Mouse (Mus musculus) forebrain, postnatal 0 days (tissue): ENCODE measurements around the gene Hnrnpa3. TPM values are rescaled to one million over a fixed set of nuclear protein-coding genes. Genes with fewer than 3 reads are reported as not detected.

Experiments
- ATAC-seq: fragments of 200-750 bp; cut with Nextera tagmentation; 2 replicates; pipeline ENCODE4 v1.8.0; 2017; ENCODE audit warnings: mild to moderate bottlenecking, moderate library complexity
- DNase-seq: peaks from one replicate; pipeline ENCODE4 v3.0.0-alpha.2; 2015
- H3K27ac ChIP-seq: fragments of 300-500 bp; sonication (generic); 2 replicates; pipeline ENCODE4 v1.5.1; 2014; ENCODE audit warnings: low read depth, mild to moderate bottlenecking, antibody characterized with exemption, low read length, moderate library complexity, mixed read lengths
- H3K27me3 ChIP-seq: fragments of 300-500 bp; sonication (generic); 2 replicates; pipeline ENCODE4 v1.6.1; 2014; ENCODE audit warnings: mild to moderate bottlenecking, low read length, mixed read lengths; ENCODE audit not compliant: insufficient read depth
- H3K36me3 ChIP-seq: fragments of 300-500 bp; sonication (generic); 2 replicates; pipeline ENCODE4 v1.6.1; 2014; ENCODE audit warnings: mild to moderate bottlenecking, moderate library complexity; ENCODE audit not compliant: insufficient read depth
- H3K4me1 ChIP-seq: fragments of 300-500 bp; sonication (generic); 2 replicates; pipeline ENCODE4 v1.6.1; 2014; ENCODE audit warnings: antibody characterized with exemption; ENCODE audit not compliant: insufficient read depth
- H3K4me2 ChIP-seq: fragments of 300-500 bp; sonication (generic); 2 replicates; pipeline ENCODE4 v1.6.1; 2014; ENCODE audit warnings: low read depth, mild to moderate bottlenecking, moderate library complexity
- H3K4me3 ChIP-seq: fragments of 300-500 bp; sonication (generic); 2 replicates; pipeline ENCODE4 v1.5.1; 2014; ENCODE audit warnings: low read depth, low read length, mixed read lengths
- H3K9ac ChIP-seq: fragments of 300-500 bp; sonication (generic); 2 replicates; pipeline ENCODE4 v1.6.1; 2014; ENCODE audit warnings: mild to moderate bottlenecking
- H3K9me3 ChIP-seq: fragments of 300-500 bp; sonication (generic); 2 replicates; pipeline ENCODE4 v1.6.1; 2016; ENCODE audit warnings: low read length
- CTCF ChIP-seq: sonication (generic); IDR thresholded peaks from 2 replicates; pipeline ENCODE4 v1.5.1; 2016; ENCODE audit warnings: antibody characterized with exemption, control low read depth, low read depth
- WGBS: fragments of 180-500 bp; shearing (Covaris S2); extraction: QIAGEN DNeasy Blood & Tissue Kit; methylation state at CpG from one replicate; pipeline ENCODE4 v1.1.7; 2014; 5-methylcytosine and 5-hydroxymethylcytosine counted together
- polyA plus RNA-seq: library from polyadenylated mRNA; unstranded; fragments of >200 nt; fragmentation: Nextera tagmentation; extraction: Ambion mirVana; gene quantifications from 2 replicates; pipeline ENCODE4 v1.2.1, GENCODE M21; 2015
- total RNA-seq: library from RNA; depleted of rRNA; stranded (reverse); fragments of >200 nt; gene quantifications from 2 replicates; pipeline ENCODE4 v1.2.3, GENCODE M21; 2014

Hnrnpa3 gene
- total and polyA plus RNA-seq, 2 experiments from 2014 or later: 107 to 132 TPM

DNA sequence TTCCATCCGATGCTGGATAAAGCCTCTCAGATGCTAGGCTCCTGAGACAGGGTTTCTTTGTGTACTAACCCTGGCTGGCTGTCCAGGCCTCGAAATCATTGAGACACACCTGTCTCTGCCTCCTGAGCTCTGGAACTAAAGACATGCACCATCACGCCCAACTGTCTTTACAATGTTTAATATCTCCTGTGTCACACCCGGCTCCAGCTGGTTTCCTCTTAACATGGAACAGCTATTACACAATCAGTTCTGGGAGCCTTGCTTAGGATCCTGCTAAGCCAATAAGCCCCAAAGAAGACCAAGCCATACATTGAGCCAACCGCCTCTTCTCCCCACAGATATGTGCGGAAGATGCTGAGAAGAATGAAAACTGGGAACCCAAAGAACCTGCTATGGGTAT, 44.5 kb upstream of the Hnrnpa3 start:
- DNase-seq (no peak), ATAC-seq (no peak)
- no peak overlapping the region for H3K4me2 ChIP-seq
- H3K9ac ChIP-seq: no peak overlapping the region
- peaks cover 4% of the 10 kb centered on the region for H3K27me3 ChIP-seq
- no peaks in the 10 kb centered on the region for H3K4me1 ChIP-seq
- no peak overlapping the region for H3K4me3 ChIP-seq
- H3K9me3 ChIP-seq: no peaks in the 10 kb centered on the region
- H3K36me3 ChIP-seq: no peaks in the 10 kb centered on the region
- no peak for TF ChIP-seq CTCF
- 93% methylated on average over 6 of the region's 6 CpGs for WGBS
- H3K27ac ChIP-seq: no peak overlapping the region

DNA sequence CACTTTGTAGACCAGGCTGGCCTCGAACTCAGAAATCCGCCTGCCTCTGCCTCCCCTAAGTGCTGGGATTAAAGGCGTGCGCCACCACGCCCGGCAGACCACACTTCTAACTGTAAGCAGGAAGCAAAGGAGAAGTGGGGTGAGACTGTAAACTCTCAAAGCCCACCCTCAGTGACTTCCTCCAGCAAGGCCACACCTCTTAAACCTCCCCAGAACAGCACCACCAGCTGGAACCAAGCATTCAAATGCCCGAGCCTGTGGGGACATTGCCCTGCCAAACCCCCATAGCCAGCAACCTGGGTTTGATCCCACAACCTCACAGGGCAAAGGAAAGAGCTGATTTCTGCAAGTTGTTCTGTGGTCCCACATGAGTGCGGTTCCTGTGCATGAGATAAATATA, 42.1 kb upstream of the Hnrnpa3 start:
- Histone ChIP-seq H3K9ac (no peak overlapping the region), H3K4me2 (no peak overlapping the region), H3K36me3 (no peaks in the 10 kb centered on the region), H3K9me3 (no peaks in the 10 kb centered on the region), H3K27me3 (no peaks in the 10 kb centered on the region), H3K27ac (no peak overlapping the region), H3K4me3 (no peak overlapping the region), H3K4me1 (no peaks in the 10 kb centered on the region)
- no peak for DNase-seq
- ATAC-seq: no peak
- 88% methylated on average over 8 of the region's 8 CpGs for WGBS
- TF ChIP-seq CTCF: no peak

DNA sequence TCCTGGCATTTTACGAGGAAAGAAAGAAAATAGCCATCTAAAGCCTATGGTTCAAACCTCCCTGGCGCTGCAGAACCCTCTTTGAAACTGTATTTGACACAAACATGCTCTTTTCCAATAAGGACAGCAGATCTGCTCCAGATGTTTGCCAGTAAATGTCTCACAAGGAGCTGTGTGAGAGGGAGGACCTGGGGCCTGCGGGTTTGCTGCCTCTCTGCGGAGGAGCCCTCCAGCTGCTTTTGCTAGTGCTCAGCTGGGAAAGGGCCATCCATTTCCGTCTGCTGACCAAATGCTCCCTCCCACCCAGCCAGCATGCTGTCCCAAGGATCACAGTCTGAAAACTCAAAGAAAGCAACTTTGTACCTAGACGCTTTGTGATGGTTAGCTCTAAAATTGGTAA, 40.3 kb upstream of the Hnrnpa3 start:
- Histone ChIP-seq H3K4me1 (no peaks in the 10 kb centered on the region), H3K9me3 (no peaks in the 10 kb centered on the region), H3K4me3 (no peak overlapping the region), H3K9ac (no peak overlapping the region), H3K27me3 (no peaks in the 10 kb centered on the region), H3K4me2 (no peak overlapping the region), H3K36me3 (no peaks in the 10 kb centered on the region), H3K27ac (no peak overlapping the region)
- 70% methylated on average over 6 of the region's 6 CpGs for whole genome bisulfite sequencing
- ATAC-seq: no peak
- TF ChIP-seq CTCF: no peak
- no peak for DNase-seq

DNA sequence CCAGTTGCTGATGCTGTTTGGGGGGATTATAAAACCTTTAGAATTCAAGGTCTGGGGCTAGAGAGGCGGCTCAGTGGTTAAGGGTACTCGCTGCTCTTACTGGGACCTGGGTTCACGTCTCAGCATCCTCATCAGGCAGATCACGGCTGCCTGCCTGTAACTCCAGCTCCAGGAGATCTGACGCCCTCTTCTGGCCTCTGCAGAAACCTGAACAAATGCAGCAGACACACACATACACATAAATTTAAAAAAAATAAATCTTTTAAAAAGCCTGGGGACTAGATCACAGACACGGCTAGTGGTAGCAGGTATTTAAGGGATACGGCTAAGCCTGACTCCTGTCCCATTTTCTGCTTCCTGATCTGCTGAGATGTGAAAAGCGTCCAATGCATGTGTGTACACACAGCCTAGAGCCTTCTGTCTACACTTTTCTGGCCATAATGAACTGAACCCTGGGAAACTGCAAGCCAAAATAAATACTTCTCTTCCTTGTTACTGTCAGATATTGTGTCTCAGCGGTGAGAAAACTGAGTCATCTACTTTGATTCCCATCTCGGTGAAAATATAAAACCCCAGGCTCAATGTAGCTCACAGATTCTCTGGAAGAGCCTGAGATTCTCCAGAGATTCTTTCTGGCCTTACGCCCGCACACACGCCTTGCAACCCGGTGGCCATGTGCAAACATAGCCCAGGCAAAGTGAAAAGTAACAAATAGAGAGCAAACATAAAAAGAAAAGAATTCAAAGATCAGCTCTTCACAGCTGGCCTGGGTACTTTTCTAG, 37.0 kb upstream of the Hnrnpa3 start:
- no peaks in the 10 kb centered on the region for H3K9me3 ChIP-seq
- H3K4me2 ChIP-seq: no peak overlapping the region
- no peak overlapping the region for H3K9ac ChIP-seq
- WGBS: 79% methylated on average over 14 of the region's 14 CpGs
- no peak for DNase-seq
- no peaks in the 10 kb centered on the region for H3K4me1 ChIP-seq
- no peaks in the 10 kb centered on the region for H3K36me3 ChIP-seq
- H3K27ac ChIP-seq: no peak overlapping the region
- no peaks in the 10 kb centered on the region for H3K27me3 ChIP-seq
- ATAC-seq: no peak
- no peak overlapping the region for H3K4me3 ChIP-seq
- no peak for TF ChIP-seq CTCF

DNA sequence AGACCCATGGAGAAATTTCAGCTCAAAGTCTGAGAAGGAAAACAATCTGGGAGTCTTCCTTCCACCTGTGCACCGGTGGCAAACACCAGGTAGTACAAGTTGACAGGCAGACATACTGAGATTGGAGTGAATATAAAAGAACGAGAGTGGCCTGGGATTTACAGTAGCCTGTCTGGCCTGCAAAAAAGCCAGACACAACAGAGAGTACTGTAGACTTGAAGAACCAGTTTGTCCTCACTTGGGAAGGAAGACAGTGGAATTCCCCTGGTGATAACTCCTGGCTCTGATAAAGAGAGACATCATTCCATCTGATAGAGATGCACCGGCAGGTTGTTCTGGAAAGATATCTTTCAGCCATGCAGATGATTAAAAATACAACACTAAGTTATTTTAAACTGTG, 34.0 kb upstream of the Hnrnpa3 start:
- Histone ChIP-seq H3K9ac (no peak overlapping the region), H3K9me3 (no peaks in the 10 kb centered on the region), H3K27me3 (no peaks in the 10 kb centered on the region), H3K27ac (no peak overlapping the region), H3K4me3 (no peak overlapping the region), H3K4me1 (no peaks in the 10 kb centered on the region), H3K4me2 (no peak overlapping the region), H3K36me3 (no peaks in the 10 kb centered on the region)
- DNase-seq: no peak
- 92% methylated on average over 3 of the region's 3 CpGs for WGBS
- no peak for ATAC-seq
- no peak for TF ChIP-seq CTCF

DNA sequence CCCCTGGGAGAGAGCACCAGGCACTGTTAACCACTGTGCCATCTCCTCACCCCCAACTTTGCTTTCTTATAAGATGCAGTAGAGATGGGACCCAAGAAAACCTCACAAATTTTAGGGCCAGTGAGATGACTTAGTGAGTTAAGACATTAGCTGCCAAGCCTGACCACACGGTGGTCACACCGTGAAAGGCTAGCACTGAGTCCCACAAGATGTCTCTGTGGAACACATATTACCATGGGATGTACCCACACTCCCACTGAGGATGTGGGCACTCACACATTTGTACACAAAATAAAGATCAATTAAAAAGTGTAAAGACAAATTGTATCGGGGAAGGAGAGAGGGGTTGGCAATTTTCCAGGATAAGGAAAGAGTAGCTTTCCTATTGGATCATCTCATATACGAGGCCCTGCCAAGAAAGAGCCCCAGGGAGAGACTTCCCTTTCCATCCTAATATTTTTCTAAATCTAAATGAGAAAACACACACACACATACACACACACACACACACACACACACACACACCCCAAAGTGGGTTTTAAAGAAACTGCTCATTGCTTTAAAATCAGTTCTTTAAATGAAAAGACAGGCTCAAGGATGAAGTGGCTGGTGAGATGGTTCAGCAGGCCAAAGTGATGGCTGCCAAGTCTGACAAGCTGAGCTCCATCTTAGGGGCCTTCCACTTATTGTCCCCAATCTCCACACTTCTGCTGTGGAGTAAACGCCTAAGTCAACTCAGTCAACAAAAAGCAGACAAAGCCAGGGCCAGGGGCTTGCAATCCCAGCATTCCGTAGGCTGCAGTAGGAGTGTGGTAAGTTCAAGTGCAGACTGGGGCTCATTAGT, 32.2 kb upstream of the Hnrnpa3 start:
- Histone ChIP-seq H3K4me3 (no peak overlapping the region), H3K36me3 (no peaks in the 10 kb centered on the region), H3K4me1 (no peaks in the 10 kb centered on the region), H3K27ac (no peak overlapping the region), H3K9ac (no peak overlapping the region), H3K9me3 (no peaks in the 10 kb centered on the region), H3K27me3 (no peaks in the 10 kb centered on the region), H3K4me2 (no peak overlapping the region)
- ATAC-seq (no peak), DNase-seq (no peak)
- no peak for TF ChIP-seq CTCF
- WGBS: 69% methylated on average over 6 of the region's 6 CpGs

DNA sequence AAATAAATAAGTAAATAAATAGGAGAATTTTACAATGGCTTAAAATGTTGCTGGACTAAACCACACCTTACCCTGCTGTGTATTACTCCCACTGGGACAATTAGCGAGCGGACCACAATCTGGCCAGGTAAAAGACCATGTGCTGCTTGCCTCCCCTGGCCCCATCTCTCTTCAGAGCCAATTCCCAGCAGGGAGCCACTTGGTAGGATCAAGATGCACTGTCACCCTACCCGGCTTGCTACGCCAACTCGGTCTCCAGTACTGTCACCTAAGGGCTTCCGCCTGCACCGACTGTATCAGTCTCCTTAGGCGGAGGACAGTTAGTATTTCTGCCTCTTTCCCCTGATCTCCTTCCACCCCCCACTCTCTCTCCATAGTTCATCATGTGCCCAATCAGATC, 30.6 kb upstream of the Hnrnpa3 start:
- DNase-seq: no peak
- Histone ChIP-seq H3K4me2 (no peak overlapping the region), H3K27me3 (no peaks in the 10 kb centered on the region), H3K27ac (no peak overlapping the region), H3K9ac (no peak overlapping the region), H3K9me3 (no peaks in the 10 kb centered on the region), H3K36me3 (no peaks in the 10 kb centered on the region), H3K4me1 (no peaks in the 10 kb centered on the region), H3K4me3 (no peak overlapping the region)
- 94% methylated on average over 8 of the region's 8 CpGs for WGBS
- no peak for ATAC-seq
- TF ChIP-seq CTCF: no peak
